Mouse (Mus musculus): ENCODE data around the gene Gsdma2.

The Gsdma2 gene

DNA sequence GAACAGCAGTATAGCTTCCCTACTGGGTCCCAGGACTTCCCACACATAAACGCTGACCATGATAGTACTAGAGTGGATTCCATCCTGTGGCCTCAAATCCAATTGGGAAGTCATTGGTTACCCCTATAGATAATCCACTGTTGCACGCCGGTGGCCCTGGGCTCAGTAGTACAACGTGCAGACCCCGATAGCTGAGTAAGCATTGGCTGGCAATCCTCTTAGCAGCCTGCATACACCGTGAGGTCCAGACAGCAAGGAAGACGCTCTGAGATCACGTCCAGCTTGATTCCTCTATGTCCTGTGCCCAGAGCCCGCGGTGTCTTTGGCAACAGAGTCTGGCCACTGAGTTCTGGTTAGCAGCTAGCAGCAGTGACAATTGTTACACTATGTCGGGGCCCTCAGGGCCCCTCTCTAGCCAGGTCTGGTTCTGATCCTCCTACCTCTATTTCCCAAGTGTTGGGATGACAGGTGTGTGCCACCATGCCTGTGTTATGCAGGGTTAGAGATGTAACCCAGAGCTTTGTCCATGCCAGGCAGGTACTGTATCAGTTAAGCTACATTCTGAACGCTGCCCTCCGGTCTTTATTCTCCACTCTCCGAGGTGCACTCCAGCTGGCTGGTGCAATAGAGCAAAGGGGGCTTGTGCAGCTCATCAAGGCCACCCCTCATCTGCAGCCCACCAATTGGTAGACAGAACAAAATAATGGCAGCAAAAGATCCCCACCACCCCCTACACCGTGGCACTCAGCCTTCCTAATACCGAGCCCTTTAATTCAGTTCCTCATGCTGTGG lies 52.5 kb downstream of the Gsdma2 start:
- no peak for DNase-seq (ENCODE audit: low spot score in 2 of 2)

DNA sequence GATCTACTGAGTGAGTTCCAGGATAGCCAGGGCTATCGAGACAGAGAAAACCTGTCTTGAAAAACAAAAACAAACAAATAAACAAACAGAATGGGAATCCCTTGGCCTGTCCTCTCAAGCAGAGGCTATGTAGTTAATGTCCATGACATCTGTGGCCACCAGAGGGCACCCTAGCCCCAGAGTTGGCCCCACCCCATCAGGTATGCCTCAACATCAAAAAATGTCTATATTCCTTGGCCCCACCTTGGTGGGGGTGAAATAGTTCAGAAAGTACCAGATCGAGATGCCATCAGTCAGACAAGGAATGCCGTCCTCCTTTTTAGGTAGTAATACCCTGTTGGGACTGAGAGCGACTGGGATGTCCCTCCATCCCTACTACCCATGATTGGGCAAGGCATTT lies 53.4 kb downstream of the Gsdma2 start:
- peak; percentile 57 to 74 for DNase-seq (ENCODE audit: low spot score in 2 of 2)

GRCm38 (mm10) chr11:98701213-98701670 lies 54.7 kb downstream of the Gsdma2 start, which contains the start of gene Csf3:
Gene Csf3, plus strand, starts transcription at chr11:98701263.
- DNase-seq (ENCODE audit: low spot score in 2 of 2) = no peak

DNA sequence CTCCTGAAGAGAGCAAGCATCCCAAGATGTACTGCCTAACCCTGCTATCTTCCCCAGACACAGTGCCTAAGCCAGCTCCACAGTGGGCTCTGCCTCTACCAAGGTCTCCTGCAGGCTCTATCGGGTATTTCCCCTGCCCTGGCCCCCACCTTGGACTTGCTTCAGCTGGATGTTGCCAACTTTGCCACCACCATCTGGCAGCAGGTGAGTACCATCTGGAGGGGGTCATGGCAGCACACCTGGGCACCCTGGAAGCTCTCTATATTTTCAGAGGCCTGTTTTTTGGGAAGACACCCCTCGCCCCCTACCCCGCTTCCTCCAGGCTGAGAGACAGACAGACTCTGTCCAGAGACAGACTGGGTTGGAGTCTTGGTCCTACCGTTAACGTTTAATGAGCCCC lies 55.8 kb downstream of the Gsdma2 start:
- DNase-seq (ENCODE audit: low spot score in 2 of 2) = no peak

DNA sequence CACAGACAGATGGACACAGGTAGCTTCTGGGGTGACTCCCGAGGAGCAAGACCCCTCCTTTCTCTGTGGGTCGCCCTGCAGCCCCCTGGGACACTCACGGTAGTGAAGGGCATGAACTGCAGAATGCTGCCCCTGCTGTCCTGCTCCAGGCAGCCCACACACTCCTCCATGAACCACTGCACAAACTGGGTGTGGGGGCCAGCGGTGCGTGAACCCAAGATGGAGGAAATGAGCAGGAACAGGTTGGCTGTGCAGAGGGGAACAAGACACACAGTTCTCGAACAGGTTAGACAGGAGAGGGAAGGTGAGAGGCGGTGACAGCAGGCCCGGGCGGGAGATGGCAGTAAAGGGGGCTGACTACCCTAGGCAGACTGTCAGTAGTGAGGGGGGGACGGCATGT lies 58.5 kb downstream of the Gsdma2 start:
- DNase-seq (ENCODE audit: low spot score in 2 of 2) = no peak
